Mouse (Mus musculus) C2C12 (cell line): ENCODE measurements around the gene Ctf1.

Source experiments
- CTCF ChIP-seq: IDR thresholded peaks from one replicate; pipeline ENCODE4 v1.5.1; 2011; ENCODE audit not compliant: control insufficient read depth, insufficient read depth, insufficient read length
- USF1 ChIP-seq: IDR thresholded peaks from one replicate; pipeline ENCODE4 v1.6.1; 2011; ENCODE audit warnings: low read depth, mild to moderate bottlenecking, control low read depth, moderate library complexity

GRCm38 (mm10) chr7:127716992-127717391 lies 4.5 kb downstream of the Ctf1 start:
- TF ChIP-seq USF1 (no peak), CTCF (peak; percentile 5)
